Mouse (Mus musculus) ES-E14 (cell line): Measurements from ENCODE around the gene Rab6a.

Experiments used
- CHD2 ChIP-seq: IDR thresholded peaks from 2 replicates; pipeline ENCODE4 v1.6.1; 2014; ENCODE audit warnings: mild to moderate bottlenecking, low read depth, low read length, inconsistent platforms
- HCFC1 ChIP-seq: IDR thresholded peaks from 2 replicates; pipeline ENCODE4 v1.6.1; 2012; ENCODE audit warnings: low read length, inconsistent platforms, borderline replicate concordance; ENCODE audit not compliant: insufficient read depth
- MAFK ChIP-seq: IDR thresholded peaks from 2 replicates; pipeline ENCODE4 v1.6.1; 2014; ENCODE audit warnings: mild to moderate bottlenecking, low read depth, low read length, inconsistent platforms; ENCODE audit not compliant: insufficient read depth
- ZC3H11A ChIP-seq: IDR thresholded peaks from 2 replicates; pipeline ENCODE4 v1.6.1; 2012; ENCODE audit warnings: low read depth, mild to moderate bottlenecking, inconsistent platforms, low read length, borderline replicate concordance
- ZNF384 ChIP-seq: IDR thresholded peaks from 2 replicates; pipeline ENCODE4 v1.6.1; 2012; ENCODE audit warnings: low read depth, low read length, inconsistent platforms

GRCm38 (mm10) chr7:100607214-100608129 lies at the start of gene Rab6a:
- TF ChIP-seq CHD2 (peak; percentile 97), ZNF384 (peak; percentile 91), HCFC1 (peak; percentile 86; the same call in 1 of the 2 replicates), ZC3H11A (no peak), MAFK (0 out of 2 replicates have a peak, but pooled peaks have one; percentile 2)
